Mouse (Mus musculus): Measurements from ENCODE around the gene Rnase4.

Gene Rnase4

DNA sequence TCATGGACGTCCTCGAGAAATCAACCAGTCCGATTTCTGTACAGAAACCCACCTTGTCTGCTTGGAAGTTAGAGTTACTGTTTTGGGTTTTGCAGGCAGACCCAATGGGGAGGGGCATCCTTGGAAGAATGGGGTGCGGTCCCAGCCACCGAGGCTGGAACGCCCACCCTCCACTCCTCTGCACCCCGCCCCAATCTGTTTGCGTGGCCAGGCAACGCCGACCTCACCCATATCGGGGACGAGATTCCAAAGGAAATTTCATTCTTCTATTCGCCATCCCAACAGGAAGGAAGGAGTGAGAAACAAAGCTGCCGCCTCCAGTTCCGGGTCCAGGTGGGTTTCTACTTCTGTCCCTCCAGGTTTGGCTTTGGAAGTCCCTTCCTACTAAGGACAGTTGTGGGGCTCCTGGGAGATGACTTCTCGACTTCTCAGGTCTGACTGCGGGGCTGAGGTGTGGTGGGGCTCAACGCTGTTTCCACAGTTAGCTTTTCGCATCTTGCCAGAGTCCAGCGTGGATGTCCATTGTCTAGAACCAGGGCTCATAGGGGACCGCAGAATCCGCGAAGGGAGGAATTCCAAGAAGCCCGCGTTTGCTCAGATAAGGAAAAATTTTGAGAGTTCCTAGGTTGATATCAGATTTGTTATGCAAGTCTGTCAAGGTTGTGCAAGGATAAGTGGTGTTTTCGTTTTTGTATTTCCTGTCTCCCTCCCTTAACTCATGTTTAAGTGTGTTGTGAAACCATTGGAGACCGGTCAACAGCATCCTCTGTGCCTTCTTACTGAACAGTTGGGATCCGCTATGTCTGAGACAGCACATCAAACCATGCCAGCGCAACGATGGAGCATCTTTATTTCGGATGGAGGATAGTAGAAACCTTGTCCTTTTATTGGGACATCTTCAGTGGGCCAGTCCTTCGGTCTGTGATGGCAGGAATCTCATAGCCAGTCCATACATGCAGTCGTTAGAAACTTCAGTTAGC is at the start of gene Rnase4, which contains the start of gene Ang:
Rnase4 (plus strand) TSS at position 157 of the 980 bp plus-strand sequence.
Ang (plus strand) TSS at position 230 of the 980 bp plus-strand sequence.
- DNase-seq = peak; percentile 85

- no peak for DNase-seq
Measured at GRCm38 (mm10) chr14:51041769-51042168, 49.1 kb upstream of the Rnase4 start, which contains the start of gene Rnase9. Rnase9 (minus strand) TSS chr14:51041869.

- no peak for DNase-seq
Measured at GRCm38 (mm10) chr14:51047846-51048245, 43.0 kb upstream of the Rnase4 start.

- DNase-seq = no peak
Measured at GRCm38 (mm10) chr14:51050063-51050462, 40.8 kb upstream of the Rnase4 start, which contains the start of gene Rnase11. Rnase11 (minus strand) TSS chr14:51050163.

GRCm38 (mm10) chr14:51051941-51052340 is 38.9 kb upstream of the Rnase4 start:
- no peak for DNase-seq

DNA sequence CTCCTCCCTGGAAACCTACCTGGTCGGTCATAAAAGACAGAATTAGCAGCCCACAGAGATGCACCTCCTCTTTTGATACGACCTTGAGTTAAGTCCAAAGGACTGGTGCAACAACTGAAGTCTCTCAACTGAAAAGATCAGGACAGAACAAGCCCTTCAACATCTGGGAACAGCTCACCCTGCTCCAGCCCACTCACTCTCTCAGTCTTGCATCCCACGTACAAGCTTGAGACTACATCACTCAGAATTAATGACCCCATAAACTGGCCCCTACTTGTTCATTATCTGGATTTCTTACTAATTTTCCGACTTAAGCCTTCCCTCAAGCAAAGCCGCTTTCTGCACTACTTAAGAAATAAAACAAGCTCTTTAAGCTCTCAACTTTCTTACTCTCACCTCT is 37.7 kb upstream of the Rnase4 start:
- no peak for DNase-seq

DNA sequence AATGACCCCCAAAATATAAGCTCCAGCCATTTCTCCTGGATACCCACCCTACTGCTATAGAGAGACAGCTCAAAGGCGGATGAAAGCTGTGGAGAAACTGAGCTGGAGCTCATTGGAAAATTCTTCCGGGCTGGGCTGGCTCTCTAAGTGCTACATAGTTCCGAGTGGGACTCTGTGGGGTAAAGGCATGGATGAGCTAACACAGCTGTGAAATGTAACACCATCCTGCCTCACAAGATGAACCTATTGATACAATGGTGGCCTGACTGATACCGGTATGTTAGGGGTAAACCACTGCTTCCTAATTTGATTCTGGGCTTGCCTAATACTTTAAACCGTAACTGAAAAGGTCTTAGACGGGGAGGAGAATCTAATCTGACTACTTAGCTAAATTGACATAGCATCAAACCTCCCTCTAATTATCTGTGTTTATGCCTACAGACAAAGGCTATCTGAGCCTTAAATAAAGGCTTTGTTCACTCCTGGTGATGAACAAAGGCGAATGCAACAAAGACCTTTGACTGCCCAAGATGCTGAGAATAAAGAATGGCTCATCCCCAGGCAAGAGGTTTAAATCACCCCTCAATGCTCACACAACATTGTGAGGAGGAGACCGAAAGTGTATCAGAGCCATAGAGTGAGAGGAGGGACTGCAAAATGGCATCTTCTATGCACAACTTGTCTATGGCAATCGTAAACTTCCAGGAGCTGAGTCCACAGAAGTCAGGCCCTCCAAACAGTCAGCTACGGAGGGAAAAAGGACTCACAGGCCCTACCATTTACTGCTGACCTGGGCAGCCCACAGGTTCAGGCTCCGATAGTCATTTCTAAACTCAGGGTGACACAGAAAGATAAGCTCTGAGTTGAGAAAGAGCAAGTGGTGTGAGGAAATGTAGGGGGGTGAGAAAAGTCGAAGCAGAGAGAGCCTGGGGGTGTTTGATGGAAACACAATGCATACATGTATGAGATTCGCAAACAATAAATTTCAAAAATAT is 36.3 kb upstream of the Rnase4 start:
- no peak for DNase-seq

DNA sequence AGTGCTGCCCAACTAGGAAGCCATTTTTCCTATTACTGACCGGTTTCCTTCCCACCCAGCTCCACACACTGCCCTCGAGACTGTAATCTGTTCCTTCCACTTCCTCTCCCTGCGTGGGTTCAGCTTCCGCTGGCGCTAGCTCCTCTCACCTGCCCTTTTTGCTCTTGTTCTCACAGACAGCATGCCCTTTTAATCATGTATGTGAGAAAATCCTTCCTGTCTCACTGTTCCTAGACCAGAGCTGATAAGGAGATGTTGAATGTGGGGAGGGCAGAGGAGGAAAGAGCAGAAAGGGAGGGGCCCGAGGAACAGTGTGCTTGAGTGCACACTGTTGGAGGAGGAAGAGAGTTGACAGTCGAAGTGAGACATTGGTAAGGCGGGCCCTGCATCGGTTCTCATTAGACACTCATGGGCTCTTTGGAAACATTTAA is 33.5 kb upstream of the Rnase4 start, which contains the start of gene Rnase12:
Rnase12 (minus strand) TSS at position 261 of the 431 bp plus-strand sequence.
- DNase-seq = no peak

GRCm38 (mm10) chr14:51060761-51061160 is 30.1 kb upstream of the Rnase4 start:
- no peak for DNase-seq

DNA sequence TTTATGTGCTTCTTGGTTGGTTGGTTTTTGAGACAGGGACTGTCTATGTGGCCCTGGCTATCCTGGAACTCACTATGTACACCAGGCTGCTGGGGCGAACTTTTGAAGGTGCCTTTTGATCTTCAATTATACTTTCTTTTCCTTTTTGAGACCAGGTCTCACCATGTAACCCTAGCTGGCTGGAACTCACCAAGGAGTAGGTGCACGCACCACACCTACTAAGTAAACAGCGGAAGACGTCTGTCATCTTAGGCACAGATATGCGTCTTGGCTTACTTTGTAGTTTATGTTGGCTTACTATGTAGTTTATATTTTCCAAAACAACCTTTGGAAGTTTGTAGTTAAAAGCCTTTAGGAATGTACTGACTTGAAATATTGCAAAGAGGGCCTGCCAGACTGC is 21.9 kb upstream of the Rnase4 start:
- DNase-seq = no peak

- DNase-seq = peak; percentile 91
Measured at GRCm38 (mm10) chr14:51069617-51070016, 21.3 kb upstream of the Rnase4 start.

DNA sequence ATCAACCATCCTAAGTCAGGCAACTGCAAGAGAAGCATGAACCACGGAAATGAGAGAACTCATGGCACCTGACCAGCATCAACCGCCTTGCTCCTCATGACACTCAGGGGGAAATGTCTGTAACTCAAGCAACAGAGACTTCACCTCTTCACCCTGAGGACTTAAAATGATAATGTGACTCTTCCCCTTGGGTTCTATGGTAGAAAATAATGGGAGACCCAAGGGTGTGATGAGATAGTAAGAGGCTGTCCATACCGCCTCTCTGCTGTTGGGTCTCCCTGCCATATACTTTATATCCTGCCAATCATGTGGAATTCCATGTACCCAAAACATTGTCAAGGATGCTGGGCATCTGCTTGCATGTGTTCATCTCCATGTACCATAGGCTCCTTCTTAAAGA is 16.5 kb upstream of the Rnase4 start, which contains the start of gene Olfr750:
Olfr750 (minus strand) TSS at position 101 of the 400 bp plus-strand sequence.
- DNase-seq = no peak

- DNase-seq = no peak
Measured at GRCm38 (mm10) chr14:51079180-51079579, 11.7 kb upstream of the Rnase4 start.

DNA sequence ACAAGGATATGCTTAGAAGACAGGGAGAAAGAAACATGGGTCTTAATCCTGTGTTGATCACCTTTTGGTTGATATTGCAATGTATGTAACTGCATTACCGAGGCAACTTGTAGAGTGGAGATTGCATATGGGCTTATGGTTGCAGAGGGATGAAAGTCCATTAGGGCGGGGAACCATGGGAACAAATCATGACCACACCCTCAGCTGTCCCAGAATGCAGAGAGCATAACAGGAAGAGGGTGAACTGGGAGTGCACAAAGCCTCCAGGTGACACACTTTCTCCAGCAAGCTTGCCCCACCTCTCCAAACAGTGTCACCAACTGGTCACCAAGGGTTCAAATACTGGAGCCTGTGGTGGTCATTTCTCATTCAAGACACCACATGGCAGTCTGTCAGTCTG is 9.8 kb upstream of the Rnase4 start:
- no peak for DNase-seq

GRCm38 (mm10) chr14:51082599-51083581 is 8.0 kb upstream of the Rnase4 start:
- DNase-seq = peak; percentile 81

GRCm38 (mm10) chr14:51083805-51084204 is 7.1 kb upstream of the Rnase4 start:
- DNase-seq = no peak

- DNase-seq = no peak
Measured at GRCm38 (mm10) chr14:51085086-51085485, 5.8 kb upstream of the Rnase4 start.

DNA sequence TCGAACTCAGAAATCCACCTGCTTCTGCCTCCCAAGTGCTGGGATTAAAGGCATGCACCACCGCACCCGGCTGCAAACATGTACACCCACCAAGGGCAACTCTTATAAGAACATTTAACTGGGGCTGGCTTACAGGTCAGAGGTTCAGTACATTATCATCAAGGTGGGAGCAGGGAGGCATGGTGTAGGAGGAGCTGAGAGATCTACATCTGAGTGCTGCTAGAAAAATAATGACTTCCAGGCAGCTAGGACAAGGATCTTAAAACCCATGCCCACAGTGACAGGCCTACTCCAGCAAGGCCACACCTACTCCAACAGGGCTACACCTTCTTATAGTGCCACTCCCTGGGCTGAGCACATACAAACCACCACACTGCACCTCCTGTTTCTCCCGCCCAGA is 5.0 kb upstream of the Rnase4 start:
- no peak for DNase-seq

GRCm38 (mm10) chr14:51087762-51088161 is 3.1 kb upstream of the Rnase4 start:
- no peak for DNase-seq

DNA sequence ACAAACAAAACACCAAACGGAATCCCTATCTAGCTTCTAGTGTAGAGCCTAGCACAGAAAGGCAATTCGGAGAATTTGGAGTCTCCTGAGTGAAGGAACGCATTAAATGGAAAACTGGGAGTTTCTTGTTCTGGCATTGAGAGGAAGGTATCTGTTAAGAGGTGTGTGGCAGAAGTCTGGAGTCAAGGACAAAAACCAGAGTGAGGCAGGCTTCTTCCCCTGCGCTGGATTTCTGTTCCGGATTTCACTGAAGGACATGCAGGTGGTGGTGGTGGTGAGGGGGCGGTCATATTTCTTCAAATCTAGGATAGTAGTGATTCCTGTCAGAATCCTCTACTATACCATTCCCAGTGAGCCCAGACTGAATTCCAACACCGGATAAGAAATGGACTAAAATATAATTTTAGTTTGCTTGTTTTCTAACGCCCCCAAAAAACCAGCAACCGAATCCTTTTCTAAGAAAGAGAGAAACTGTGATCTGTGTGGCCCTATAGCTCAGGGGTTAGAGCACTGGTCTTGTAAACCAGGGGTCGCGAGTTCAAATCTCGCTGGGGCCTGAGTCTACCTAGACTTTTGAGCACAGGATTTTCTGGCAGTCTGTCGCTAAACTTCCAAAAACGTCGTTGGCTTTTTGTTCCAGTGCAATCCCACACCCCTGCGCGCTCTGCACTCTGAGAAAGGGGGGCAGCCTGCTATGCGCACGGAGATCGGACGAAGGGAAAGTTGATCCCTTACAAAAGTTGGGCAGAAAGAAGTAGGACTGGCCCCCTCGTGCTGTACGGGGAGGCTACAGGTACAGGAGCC is 2.5 kb upstream of the Rnase4 start:
- DNase-seq = peak; percentile 94
